Mouse (Mus musculus): ENCODE measurements around the gene Arpin. TPM values are rescaled to one million over a fixed set of nuclear protein-coding genes. Genes with fewer than 3 reads are reported as not detected.

The Arpin gene
- polyA plus RNA-seq, 1 experiment from 2014 or later, result 26.0 TPM

DNA sequence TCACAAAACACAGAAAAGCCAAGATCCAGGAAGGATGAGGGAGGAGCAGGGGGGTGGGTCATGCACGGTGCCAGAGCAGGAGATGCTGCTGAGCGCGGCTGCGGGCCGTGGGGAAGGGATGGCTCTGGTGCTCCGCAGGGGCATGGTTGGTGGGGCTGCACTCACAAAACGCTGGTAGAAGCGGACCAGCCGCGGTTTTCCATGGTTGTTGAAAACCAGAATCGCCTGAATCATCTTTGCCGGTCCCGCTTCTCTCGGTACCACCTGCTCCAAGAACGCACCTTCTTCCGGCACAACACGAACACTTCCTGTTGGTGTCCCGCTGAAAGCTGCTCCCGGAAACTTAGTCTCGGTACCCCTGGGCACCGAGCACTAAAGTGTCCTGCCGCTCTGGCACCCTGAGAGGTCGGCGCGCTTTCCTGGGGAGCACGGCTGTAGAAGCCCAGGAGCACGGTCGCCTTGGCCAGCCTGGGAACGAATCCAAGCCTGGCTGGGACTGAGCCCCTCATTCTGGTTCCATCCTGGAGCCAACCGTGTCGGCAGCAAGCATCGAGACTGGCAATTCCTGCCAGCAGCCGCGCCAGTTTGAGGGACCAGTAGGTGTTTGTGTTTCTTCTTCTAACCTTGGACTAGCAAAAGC is 14.7 kb downstream of the Arpin start, which contains the start of gene Ap3s2:
TSS of gene Ap3s2 (minus strand) at position 306 of the 640 bp plus-strand sequence.
- H3K27ac ChIP-seq, result peak within 1 kb of the TSS; percentile 91
- DNase-seq (ENCODE audit: low spot score), result peak; percentile 96
- H3K4me1 ChIP-seq, result 0 out of 2 replicates have a peak, but pooled peaks cover 4% of the 10 kb centered on the region
- WGBS, result under 1% methylated on average over 34 of the region's 34 CpGs
- no peaks in the 10 kb centered on the region for H3K9me3 ChIP-seq
- peaks cover 10% of the 10 kb centered on the region for H3K36me3 ChIP-seq
- no peaks in the 10 kb centered on the region for H3K27me3 ChIP-seq (ENCODE audit: insufficient read depth, poor library complexity, severe bottlenecking)
- H3K4me3 ChIP-seq, result peak within 1 kb of the TSS; percentile 93

DNA sequence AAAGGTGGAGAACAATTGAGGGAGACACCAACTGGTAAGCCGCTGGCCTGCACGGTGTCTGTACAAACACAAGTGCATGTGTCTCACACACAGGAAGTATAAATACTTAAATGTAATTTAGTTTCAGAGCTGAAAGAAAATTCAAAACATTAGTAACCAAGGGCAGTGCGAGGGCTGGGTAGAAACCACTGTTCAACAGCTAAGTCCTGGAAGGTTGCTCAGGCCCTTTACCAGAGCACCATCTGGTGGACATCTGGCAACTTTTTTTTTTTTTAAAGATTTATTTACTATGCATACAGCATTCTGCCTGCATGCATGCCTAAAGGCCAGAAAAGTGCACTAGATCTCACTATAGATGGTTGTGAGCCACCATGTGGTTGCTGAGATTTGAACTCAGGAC is 20.6 kb downstream of the Arpin start:
- Histone ChIP-seq H3K36me3 (peaks cover 43% of the 10 kb centered on the region), H3K4me3 (no peak overlapping the region)
- no peak for DNase-seq (ENCODE audit: low spot score)

DNA sequence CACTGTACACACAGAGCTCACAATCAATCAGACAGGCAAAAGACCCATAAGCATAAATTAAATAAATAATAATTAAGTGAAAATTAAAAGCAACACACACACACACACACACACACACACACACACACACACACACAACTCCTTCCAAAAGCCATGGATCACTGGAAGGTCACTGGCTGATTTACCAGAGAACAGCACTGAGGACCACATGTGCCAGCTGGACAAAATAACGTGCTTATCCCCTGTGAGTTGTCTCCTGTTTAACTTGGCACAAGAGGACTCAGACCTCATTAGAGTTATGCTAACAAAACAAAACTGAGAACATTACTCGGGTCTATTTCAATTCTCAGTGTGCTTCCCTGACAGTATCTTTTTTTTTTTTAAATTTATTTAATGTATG is 27.8 kb downstream of the Arpin start:
- Histone ChIP-seq H3K27me3 (ENCODE audit: insufficient read depth, poor library complexity, severe bottlenecking) (no peaks in the 10 kb centered on the region), H3K4me3 (no peak overlapping the region), H3K4me1 (peaks cover 5% of the 10 kb centered on the region; the same call in 1 of the 2 replicates), H3K27ac (no peak overlapping the region), H3K36me3 (peaks cover 54% of the 10 kb centered on the region), H3K9me3 (no peaks in the 10 kb centered on the region)
- no peak for DNase-seq (ENCODE audit: low spot score)
- WGBS, result 82% methylated on average over 2 of the region's 2 CpGs

More for the DNA sequence above, 20.6 kb downstream of the Arpin start:
- no peaks in the 10 kb centered on the region for H3K27me3 ChIP-seq (ENCODE audit: insufficient read depth, poor library complexity, severe bottlenecking)
- no peak overlapping the region for H3K27ac ChIP-seq
- WGBS, result 75% methylated on average over 3 of the region's 3 CpGs
- no peaks in the 10 kb centered on the region for H3K4me1 ChIP-seq
- no peaks in the 10 kb centered on the region for H3K9me3 ChIP-seq

DNA sequence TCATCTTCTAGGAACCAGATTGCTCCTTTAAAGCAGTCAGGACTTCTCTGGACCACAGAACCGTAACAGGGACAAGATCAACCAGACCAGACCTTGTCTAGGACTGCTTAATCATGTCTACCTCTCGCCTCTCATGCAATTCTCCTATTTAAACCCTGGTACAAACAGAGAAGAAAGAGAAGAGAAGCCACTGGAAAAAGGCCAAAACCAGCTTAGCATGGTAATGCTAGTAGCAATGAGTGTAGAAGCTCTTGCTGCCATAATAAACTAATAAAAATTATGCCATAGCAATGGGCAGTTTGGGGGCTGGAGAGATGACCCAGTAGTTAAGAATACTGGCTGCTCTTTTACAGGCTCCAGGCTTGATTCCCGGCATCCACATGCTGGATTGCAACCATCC is 28.2 kb downstream of the Arpin start:
- DNase-seq (ENCODE audit: low spot score), result no peak
- WGBS, result 90% methylated on average over 3 of the region's 3 CpGs
- H3K4me3 ChIP-seq, result no peak overlapping the region
- H3K27ac ChIP-seq, result no peak overlapping the region
- no peaks in the 10 kb centered on the region for H3K9me3 ChIP-seq
- peaks cover 58% of the 10 kb centered on the region for H3K36me3 ChIP-seq
- peaks cover 5% of the 10 kb centered on the region; the same call in 1 of the 2 replicates for H3K4me1 ChIP-seq
- no peaks in the 10 kb centered on the region for H3K27me3 ChIP-seq (ENCODE audit: insufficient read depth, poor library complexity, severe bottlenecking)

DNA sequence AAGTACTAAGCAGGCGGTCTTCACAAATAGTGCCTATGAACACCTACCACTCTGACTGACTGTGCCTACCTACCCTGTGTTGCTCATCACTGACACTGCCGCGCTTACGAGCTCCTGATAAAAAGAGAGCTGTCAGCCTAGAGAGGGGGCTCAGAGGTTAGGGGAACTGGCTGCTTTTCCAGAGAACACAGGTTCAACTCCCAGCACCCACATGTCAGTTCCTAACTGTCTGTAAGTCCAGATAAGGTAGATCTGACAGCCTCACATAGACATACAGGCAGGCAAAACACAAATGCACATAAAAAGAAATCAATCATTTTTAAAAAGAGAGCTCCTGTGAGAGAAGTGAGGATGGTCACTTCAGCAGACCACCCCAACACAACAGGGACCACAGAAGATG is 30.0 kb downstream of the Arpin start:
- peaks cover 67% of the 10 kb centered on the region for H3K36me3 ChIP-seq
- peaks cover 5% of the 10 kb centered on the region; the same call in 1 of the 2 replicates for H3K4me1 ChIP-seq
- H3K27ac ChIP-seq, result no peak overlapping the region
- H3K9me3 ChIP-seq, result no peaks in the 10 kb centered on the region
- no peaks in the 10 kb centered on the region for H3K27me3 ChIP-seq (ENCODE audit: insufficient read depth, poor library complexity, severe bottlenecking)
- WGBS, result 86% methylated on average over 4 of the region's 4 CpGs
- no peak overlapping the region for H3K4me3 ChIP-seq
- no peak for DNase-seq (ENCODE audit: low spot score)

DNA sequence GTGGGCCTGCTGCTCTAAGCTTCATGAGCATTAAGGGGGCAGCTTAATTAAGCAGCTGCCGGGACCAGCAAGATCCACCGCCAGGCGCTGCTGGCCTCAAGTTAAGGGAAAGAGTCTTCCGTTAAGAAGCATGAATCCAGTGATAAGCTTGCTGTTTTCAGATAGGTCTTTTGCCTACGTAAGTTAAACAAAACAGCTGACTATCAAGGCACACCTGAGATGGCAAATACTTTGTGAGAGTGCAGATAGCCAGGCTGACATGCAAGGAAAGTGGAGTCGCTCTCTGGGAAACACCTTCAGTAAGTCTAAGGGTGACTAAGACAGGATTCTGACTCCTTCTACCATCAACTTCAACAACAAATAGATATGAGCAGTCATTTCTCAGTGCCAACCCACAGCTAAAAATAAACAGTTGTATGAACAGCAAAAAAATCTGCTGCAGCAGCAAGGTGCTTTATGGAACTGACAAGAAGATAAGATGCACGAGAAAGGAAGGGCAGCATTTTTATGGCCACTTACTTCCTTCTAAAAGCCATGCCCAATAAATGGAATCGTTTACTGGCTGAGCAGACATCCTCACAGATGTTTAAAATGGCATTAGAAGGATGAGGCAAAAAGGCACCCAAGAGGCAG is 31.9 kb downstream of the Arpin start:
- 70% methylated on average over 8 of the region's 8 CpGs for WGBS
- DNase-seq (ENCODE audit: low spot score), result no peak
- Histone ChIP-seq H3K4me3 (no peak overlapping the region), H3K27ac (no peak overlapping the region; the same call in 1 of the 2 replicates), H3K4me1 (peaks cover 5% of the 10 kb centered on the region; the same call in 1 of the 2 replicates), H3K9me3 (no peaks in the 10 kb centered on the region), H3K27me3 (ENCODE audit: insufficient read depth, poor library complexity, severe bottlenecking) (no peaks in the 10 kb centered on the region), H3K36me3 (peaks cover 66% of the 10 kb centered on the region)

DNA sequence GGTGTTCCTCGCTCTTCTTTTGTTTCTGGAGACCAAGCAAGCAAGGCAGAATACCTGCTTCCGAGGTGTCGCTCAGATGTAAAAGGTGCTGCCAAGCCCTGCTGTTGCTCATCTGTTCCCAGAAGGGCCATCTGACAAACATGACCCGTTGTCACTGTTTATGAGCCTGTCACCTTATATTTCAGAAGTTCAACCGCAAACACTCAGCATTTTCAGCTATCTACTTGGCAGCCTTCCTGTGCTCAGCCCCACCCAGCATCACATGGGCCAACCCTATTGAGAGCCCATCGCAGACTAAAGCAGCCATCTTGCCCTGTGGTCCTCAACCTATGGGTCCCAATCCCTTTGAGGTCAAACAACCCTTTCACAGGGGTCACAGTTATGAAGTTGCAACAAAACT is 34.4 kb downstream of the Arpin start:
- no peak overlapping the region for H3K4me3 ChIP-seq
- H3K27me3 ChIP-seq (ENCODE audit: insufficient read depth, poor library complexity, severe bottlenecking), result no peaks in the 10 kb centered on the region
- H3K4me1 ChIP-seq, result peaks cover 5% of the 10 kb centered on the region; the same call in 1 of the 2 replicates
- no peak overlapping the region for H3K27ac ChIP-seq
- DNase-seq (ENCODE audit: low spot score), result no peak
- 94% methylated on average over 6 of the region's 6 CpGs for WGBS
- H3K36me3 ChIP-seq, result peaks cover 54% of the 10 kb centered on the region
- H3K9me3 ChIP-seq, result no peaks in the 10 kb centered on the region

DNA sequence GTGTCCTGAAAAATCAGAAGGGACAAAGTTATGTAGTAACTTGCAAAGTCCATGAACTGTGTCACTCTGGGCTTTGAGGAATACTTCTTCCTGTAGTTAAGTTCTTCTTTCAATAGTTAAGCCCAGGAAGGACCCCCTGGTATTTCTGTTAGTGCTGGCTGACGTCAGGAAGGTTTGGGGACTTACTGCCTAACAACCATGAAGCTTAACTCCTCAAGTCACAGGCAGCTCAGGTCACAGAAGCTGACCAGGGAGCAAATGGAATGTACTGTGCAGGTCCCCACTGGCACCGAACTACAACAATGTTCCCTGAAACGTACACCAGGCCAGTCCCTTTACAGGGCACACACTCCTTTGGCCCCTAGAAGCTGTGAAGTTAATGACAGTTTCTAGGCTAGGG is 39.9 kb downstream of the Arpin start:
- peaks cover 24% of the 10 kb centered on the region; the same call in 1 of the 2 replicates for H3K4me1 ChIP-seq
- DNase-seq (ENCODE audit: low spot score), result no peak
- H3K27me3 ChIP-seq (ENCODE audit: insufficient read depth, poor library complexity, severe bottlenecking), result no peaks in the 10 kb centered on the region
- H3K4me3 ChIP-seq, result no peak overlapping the region
- peaks cover 30% of the 10 kb centered on the region; the same call in 1 of the 2 replicates for H3K36me3 ChIP-seq
- WGBS, result 71% methylated on average over 3 of the region's 3 CpGs
- H3K27ac ChIP-seq, result no peak overlapping the region
- H3K9me3 ChIP-seq, result no peaks in the 10 kb centered on the region

DNA sequence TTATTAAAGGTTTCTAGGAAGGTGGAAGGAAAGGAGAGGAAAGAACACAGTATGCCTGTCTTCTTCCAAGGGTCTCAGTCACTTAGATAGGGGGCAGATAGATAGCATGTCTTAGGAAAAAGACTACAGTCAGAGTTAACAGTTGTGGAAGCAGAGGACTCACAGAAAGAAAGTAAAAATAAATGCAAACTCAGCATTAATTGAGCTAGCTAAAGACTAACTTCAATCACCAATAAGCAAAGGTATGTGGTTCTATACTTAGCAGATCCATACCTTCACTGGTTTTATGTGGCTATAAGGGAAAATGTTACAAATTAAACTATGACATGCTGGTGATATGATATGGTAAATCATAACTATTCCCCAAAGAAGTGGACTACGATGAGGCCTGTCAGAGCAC is 40.4 kb downstream of the Arpin start:
- Histone ChIP-seq H3K4me1 (peaks cover 26% of the 10 kb centered on the region; the same call in 1 of the 2 replicates), H3K36me3 (peaks cover 27% of the 10 kb centered on the region; the same call in 1 of the 2 replicates), H3K9me3 (no peaks in the 10 kb centered on the region), H3K4me3 (no peak overlapping the region), H3K27ac (no peak overlapping the region), H3K27me3 (ENCODE audit: insufficient read depth, poor library complexity, severe bottlenecking) (no peaks in the 10 kb centered on the region)
- WGBS, result 90% methylated on average over 1 of the region's 1 CpGs
- no peak for DNase-seq (ENCODE audit: low spot score)

DNA sequence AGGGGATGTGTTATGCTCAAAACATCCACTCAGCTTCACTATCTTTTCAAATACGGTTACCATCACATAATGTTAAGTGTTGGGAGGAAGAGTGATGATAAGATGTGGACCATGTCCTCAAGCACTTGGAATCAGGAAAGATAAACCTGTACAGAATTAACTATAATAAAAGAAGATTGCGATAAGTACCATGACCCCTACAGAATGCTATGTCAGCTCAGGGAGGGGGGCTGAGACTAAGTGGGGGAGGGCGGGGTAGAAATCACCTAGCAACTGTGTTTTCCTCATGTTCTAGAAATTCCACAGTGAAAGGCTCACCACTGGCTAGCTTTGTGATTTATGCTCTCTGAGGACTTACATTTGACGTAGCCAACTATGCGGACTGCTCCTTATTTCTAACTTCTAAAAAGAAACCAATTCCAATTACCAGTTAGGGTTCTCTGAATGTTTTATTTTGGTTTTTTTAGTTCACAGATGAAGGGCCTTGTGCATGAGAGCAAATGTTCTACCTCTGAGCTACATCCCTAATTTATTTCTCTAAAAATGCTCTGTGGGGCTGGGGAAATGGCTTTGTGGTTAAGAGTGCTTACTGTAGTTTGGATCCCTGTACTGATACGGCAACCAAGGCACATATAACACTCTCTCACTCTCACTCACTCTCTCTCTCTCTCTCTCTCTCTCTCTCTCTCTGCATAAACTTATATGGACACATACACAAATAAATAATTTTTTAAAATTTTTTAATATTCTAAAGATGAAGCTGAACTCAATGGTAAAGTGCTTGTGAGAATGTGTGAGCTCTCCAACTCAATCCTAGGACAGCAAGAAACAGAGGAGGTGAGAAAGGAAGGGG is 42.4 kb downstream of the Arpin start:
- peaks cover 26% of the 10 kb centered on the region; the same call in 1 of the 2 replicates for H3K4me1 ChIP-seq
- no peaks in the 10 kb centered on the region for H3K9me3 ChIP-seq
- DNase-seq (ENCODE audit: low spot score), result no peak
- no peak overlapping the region for H3K27ac ChIP-seq
- H3K4me3 ChIP-seq, result no peak overlapping the region
- peaks cover 16% of the 10 kb centered on the region for H3K36me3 ChIP-seq
- H3K27me3 ChIP-seq (ENCODE audit: insufficient read depth, poor library complexity, severe bottlenecking), result no peaks in the 10 kb centered on the region
- WGBS, result 74% methylated on average over 6 of the region's 6 CpGs

DNA sequence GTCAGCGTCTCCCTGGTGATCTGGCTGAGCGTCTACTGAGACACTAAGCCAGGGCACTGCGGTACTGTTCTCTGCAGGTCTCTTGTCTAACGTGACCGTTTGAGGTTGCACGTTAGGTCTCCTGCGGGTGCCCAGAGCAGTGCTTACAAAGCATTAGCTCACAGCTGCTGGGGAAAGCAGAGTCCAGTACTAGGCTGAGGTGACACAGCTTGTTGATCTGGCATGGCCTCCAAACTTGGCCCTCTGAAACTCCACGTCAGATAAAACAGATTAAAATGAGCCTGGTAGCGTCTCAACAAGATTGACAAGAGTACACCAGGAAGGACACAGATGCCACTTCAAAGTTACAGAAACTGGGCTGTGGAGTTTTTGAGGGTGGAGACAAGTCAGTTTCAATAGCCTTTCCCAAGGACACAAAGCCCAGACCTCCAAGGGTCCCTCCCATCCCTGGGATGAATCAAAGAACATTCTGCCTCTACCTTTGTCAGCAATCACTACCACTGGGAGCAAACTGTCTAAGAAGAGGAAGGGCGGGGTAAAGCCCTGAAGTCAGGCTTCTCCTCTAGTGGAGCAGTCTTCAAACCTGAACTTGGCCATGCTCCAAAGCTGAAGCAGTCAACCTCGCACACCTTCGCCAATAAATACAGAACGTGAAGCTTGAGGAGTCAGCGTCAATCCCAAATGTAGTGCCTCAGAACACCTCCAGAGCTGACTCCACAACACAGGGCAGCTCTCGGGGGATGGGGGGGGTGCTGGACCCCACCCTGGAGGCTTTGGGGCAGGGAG is 44.5 kb downstream of the Arpin start:
- WGBS, result 76% methylated on average over 15 of the region's 15 CpGs
- Histone ChIP-seq H3K9me3 (no peaks in the 10 kb centered on the region), H3K27me3 (ENCODE audit: insufficient read depth, poor library complexity, severe bottlenecking) (no peaks in the 10 kb centered on the region), H3K4me3 (no peak overlapping the region), H3K4me1 (peaks cover 29% of the 10 kb centered on the region; the same call in 1 of the 2 replicates), H3K36me3 (peaks cover 13% of the 10 kb centered on the region), H3K27ac (peak overlapping the region; percentile 29; the same call in 1 of the 2 replicates)
- DNase-seq (ENCODE audit: low spot score), result no peak

DNA sequence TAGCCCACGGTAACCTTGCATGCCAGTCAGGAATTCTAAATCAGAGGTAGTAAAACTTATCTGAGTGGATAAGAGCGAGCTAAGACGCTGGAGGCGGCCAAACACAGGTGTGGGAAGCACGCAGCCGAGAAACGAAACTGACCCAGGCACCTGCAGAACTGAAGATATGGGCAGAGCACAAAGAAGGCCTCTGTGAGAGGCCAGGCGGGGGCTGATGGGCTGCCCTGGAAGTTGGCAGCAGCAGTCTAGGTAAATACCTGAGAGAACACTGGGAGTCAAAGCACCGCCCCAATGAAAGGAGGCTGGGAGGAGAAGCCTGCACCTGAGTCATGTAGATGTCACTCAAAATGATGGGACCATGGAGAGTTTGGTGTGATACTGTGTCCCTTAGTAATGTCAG is 46.6 kb downstream of the Arpin start:
- 83% methylated on average over 9 of the region's 9 CpGs for WGBS
- peaks cover 17% of the 10 kb centered on the region for H3K36me3 ChIP-seq
- no peak for DNase-seq (ENCODE audit: low spot score)

More for the DNA sequence above, 46.6 kb downstream of the Arpin start:
- H3K4me3 ChIP-seq, result no peak overlapping the region
- no peak overlapping the region for H3K27ac ChIP-seq
- peaks cover 29% of the 10 kb centered on the region; the same call in 1 of the 2 replicates for H3K4me1 ChIP-seq
- no peaks in the 10 kb centered on the region for H3K9me3 ChIP-seq
- no peaks in the 10 kb centered on the region for H3K27me3 ChIP-seq (ENCODE audit: insufficient read depth, poor library complexity, severe bottlenecking)
